Mouse (Mus musculus): ENCODE results near the gene Spag6. TPM values are rescaled to one million over a fixed set of nuclear protein-coding genes. Genes with fewer than 3 reads are reported as not detected.

Spag6 gene
- polyA plus RNA-seq, 1 experiment from 2014 or later, result 0.21 TPM

DNA sequence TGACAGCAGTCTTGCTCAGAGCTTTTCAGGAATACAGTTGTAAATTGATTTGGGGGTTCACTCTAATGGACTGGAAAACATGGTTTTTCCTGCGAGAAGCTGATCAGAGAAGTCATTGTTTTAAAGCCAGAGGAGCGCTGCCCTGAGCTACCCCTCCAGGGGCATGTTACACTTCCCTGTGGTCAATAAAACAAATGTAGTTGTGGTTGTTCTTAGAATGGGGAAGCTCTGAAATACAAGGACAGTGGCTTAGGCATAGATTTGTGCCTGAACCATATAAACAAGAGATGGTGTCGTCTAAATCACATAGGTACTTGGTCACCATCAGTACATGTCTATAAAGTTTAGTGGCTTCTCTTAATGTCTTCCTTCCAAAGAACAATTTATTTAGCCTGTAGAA is 86.0 kb downstream of the Spag6 start:
- Histone ChIP-seq H3K4me1 (replicated peaks) (peaks cover 16% of the 10 kb centered on the region), H3K27me3 (peaks cover 35% of the 10 kb centered on the region)
- 50% methylated on average over 3 of the region's 3 CpGs for WGBS

DNA sequence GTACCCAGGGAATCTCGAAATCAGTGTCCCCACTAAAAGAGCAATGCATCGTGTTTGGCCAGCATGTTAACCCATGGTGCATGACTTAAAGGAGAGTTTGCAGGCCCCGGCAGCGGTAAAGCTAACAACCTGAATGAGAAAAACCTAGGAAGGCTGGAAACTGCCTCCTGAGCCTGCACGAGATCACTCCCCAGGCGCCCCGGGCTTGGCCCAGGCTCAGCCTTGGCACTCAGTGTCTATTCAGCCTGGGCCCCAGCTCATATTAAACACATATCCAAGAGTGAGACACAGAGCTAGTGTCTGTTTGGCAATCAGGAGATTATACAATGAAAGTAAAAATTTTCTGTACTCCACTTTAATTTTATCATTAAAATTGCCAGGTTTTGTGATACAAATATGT is 87.5 kb downstream of the Spag6 start:
- peaks cover 16% of the 10 kb centered on the region for H3K4me1 ChIP-seq (replicated peaks)
- H3K4me2 ChIP-seq, result no peak overlapping the region
- peaks cover 24% of the 10 kb centered on the region for H3K27me3 ChIP-seq
- H3K4me3 ChIP-seq (replicated peaks), result no peak overlapping the region
- no peaks in the 10 kb centered on the region for H3K9me3 ChIP-seq
- no peak for ATAC-seq (ENCODE audit: insufficient number of reproducible peaks, insufficient read depth, low FRiP score, low TSS enrichment, low read depth)
- WGBS, result 83% methylated on average over 7 of the region's 7 CpGs
- H3K27ac ChIP-seq, result no peak overlapping the region
- no peaks in the 10 kb centered on the region for H3K36me3 ChIP-seq
- no peak overlapping the region for H3K9ac ChIP-seq (replicated peaks)

More for the DNA sequence above, 86.0 kb downstream of the Spag6 start:
- H3K36me3 ChIP-seq, result no peaks in the 10 kb centered on the region
- no peak overlapping the region for H3K27ac ChIP-seq
- H3K4me2 ChIP-seq, result no peak overlapping the region
- no peak for ATAC-seq (ENCODE audit: insufficient number of reproducible peaks, insufficient read depth, low FRiP score, low TSS enrichment, low read depth)
- H3K9me3 ChIP-seq, result no peaks in the 10 kb centered on the region
- H3K4me3 ChIP-seq (replicated peaks), result no peak overlapping the region
- no peak overlapping the region for H3K9ac ChIP-seq (replicated peaks)

DNA sequence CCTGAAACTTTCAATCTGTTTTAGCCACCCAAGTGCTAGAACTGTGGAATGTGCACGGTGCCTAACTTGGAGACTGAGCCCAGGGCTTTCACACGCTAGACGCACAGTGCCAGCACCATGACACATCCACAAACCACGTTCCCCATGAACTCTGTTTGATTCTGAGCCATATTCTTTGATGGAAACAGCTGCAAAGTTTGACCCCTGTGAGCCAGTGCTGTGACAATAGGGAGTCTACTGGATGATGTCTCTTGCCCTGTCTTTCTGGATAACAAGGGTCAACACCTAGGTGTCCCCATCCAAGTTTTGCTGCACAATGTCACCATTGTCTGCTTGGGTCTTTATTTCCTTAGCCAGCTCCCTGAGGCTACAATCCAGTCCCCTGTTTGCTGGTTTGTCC is 100.4 kb downstream of the Spag6 start:
- ATAC-seq (ENCODE audit: insufficient number of reproducible peaks, insufficient read depth, low FRiP score, low TSS enrichment, low read depth), result no peak
- H3K4me3 ChIP-seq (replicated peaks), result no peak overlapping the region
- no peaks in the 10 kb centered on the region for H3K36me3 ChIP-seq
- H3K9ac ChIP-seq (replicated peaks), result no peak overlapping the region
- H3K4me1 ChIP-seq (replicated peaks), result no peaks in the 10 kb centered on the region
- H3K27me3 ChIP-seq, result peaks cover 45% of the 10 kb centered on the region
- H3K27ac ChIP-seq, result no peak overlapping the region
- no peak overlapping the region for H3K4me2 ChIP-seq
- WGBS, result 87% methylated on average over 4 of the region's 4 CpGs
- H3K9me3 ChIP-seq, result no peaks in the 10 kb centered on the region

DNA sequence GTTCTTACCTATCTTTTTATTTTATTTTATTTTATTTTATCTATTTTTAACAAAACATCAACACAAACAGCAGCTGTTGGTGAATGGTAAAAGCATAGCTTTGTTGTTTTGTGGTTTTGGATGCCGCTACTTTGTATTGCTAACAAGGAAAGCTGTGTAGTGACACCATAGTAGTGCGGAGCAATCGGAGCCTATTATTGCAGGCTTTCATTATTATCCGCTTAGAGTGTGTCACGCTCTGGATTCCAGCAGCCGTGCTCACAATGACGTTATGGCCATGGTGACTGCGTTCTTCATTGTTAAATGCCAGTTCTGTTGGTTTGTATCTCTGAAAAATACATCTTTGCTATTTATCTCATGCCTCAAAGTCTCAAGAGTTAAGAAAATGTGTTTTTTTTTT is 103.9 kb downstream of the Spag6 start:
- WGBS, result 72% methylated on average over 8 of the region's 8 CpGs
- Histone ChIP-seq H3K9ac (replicated peaks) (no peak overlapping the region), H3K27ac (no peak overlapping the region), H3K9me3 (no peaks in the 10 kb centered on the region), H3K4me3 (replicated peaks) (no peak overlapping the region), H3K27me3 (peaks cover 79% of the 10 kb centered on the region), H3K36me3 (no peaks in the 10 kb centered on the region), H3K4me2 (no peak overlapping the region), H3K4me1 (replicated peaks) (peaks cover 23% of the 10 kb centered on the region)
- ATAC-seq (ENCODE audit: insufficient number of reproducible peaks, insufficient read depth, low FRiP score, low TSS enrichment, low read depth), result no peak

DNA sequence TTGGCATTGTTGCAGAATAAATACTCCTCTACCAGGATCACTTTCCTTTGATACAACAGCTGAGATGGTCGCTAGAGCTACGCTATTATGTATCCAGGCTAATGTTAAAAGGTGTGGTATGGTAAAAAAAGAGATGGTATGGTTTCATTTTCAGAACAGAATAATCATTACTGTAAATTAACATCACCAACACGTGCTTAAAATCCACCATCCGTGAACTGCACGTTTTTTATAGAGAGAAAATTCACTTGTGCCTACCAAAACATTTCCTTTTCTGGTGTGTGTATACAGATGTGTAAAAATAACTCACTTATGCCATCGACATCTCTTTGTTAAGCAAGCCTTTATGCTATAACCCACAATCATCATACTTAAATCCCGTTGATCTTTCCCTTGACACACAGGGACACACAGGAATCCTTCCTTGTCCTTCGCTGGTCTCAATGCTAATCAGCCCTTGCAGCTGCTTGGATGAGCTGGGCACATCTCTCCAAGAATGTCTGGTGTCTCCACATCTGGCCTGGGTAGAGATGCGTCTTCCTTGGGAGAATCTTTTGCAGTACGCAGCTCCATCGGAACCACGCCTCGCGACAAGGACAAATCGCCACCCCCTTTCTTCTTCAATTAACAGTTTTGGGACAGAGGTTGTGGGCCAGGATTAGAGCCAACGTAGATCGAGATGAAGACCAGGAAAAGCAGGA is 105.6 kb downstream of the Spag6 start:
- Histone ChIP-seq H3K4me1 (replicated peaks) (peaks cover 23% of the 10 kb centered on the region), H3K4me2 (peak overlapping the region; percentile 74), H3K4me3 (replicated peaks) (peak overlapping the region; percentile 44), H3K36me3 (no peaks in the 10 kb centered on the region), H3K9me3 (no peaks in the 10 kb centered on the region), H3K27ac (no peak overlapping the region), H3K27me3 (peaks cover 84% of the 10 kb centered on the region), H3K9ac (replicated peaks) (no peak overlapping the region)
- no peak for ATAC-seq (ENCODE audit: insufficient number of reproducible peaks, insufficient read depth, low FRiP score, low TSS enrichment, low read depth)
- 11% methylated on average over 17 of the region's 17 CpGs for WGBS

Other genes starting within 250 kb of the Spag6 start
- gene Commd3, start 21.6 kb upstream of the Spag6 start, polyA plus RNA-seq (2016; fragmentation: Nextera tagmentation; extraction: Ambion mirVana), result 207 and 225 TPM in 2 replicates
- gene Bmi1, start 17.0 kb upstream of the Spag6 start, polyA plus RNA-seq (2016; fragmentation: Nextera tagmentation; extraction: Ambion mirVana), result 29.3 and 33.4 TPM in 2 replicates